In genomic region chr3:87562370-87562769, GRCm38 (mm10) we compare ENCODE assay signal across 8 mouse cellular contexts. TPM values are rescaled to one million over a fixed set of nuclear protein-coding genes. Genes with fewer than 3 reads are reported as not detected.
A peak's percentile ranks its signal among the peaks of the same experiment; 100 is the strongest.
DNase-seq lines count a peak whose midpoint lies in the region; ATAC-seq lines count a peak whose summit lies in the region.

No protein-coding gene starts in this region.

- intact Hi-C loops in heart, postnatal 25 days (cut with DNase I), result loop anchor here (1.0 to 5.0 kb wide), 5 partner anchors 35 to 320 kb away; partner anchors contain the start of gene Etv3

- 6% methylated on average over 6 of the region's 6 CpGs for WGBS in forebrain, embryonic 11.5 days
- WGBS in forebrain, embryonic 13.5 days, result 5% methylated on average over 6 of the region's 6 CpGs

- H3K27me3 ChIP-seq in forebrain, embryonic 11.5 days (ENCODE audit: control insufficient read depth, insufficient read depth, low read length), result no peaks in the 10 kb centered on the region
- no peaks in the 10 kb centered on the region for H3K27me3 ChIP-seq in forebrain, embryonic 13.5 days

- H3K27ac ChIP-seq in forebrain, embryonic 11.5 days (ENCODE audit: low read depth, low read length), result no peak overlapping the region
- H3K27ac ChIP-seq in forebrain, embryonic 13.5 days, result no peak overlapping the region

- H3K9ac ChIP-seq in forebrain, embryonic 11.5 days (ENCODE audit: low read length), result no peak overlapping the region
- no peak overlapping the region for H3K9ac ChIP-seq in forebrain, embryonic 13.5 days

- DNase-seq in forebrain, embryonic 11.5 days (ENCODE audit: low spot score), result peak; percentile 91
- DNase-seq in adrenal gland, postnatal 14 days, result peak; percentile 87
- peak; percentile 82 for DNase-seq in embryo, embryonic 9.5 days (ENCODE audit: extremely low spot score)
- DNase-seq in heart, postnatal 25 days (ENCODE audit: low spot score), result peak; percentile 53
- DNase-seq in layer of hippocampus, postnatal 36 days, result peak; percentile 84 to 87
- peak; percentile 72 to 76 for DNase-seq in spleen, postnatal 36 days (ENCODE audit: low spot score in 2 of 2)

- no peak for ATAC-seq in forebrain, embryonic 11.5 days (replicated peaks; ENCODE audit: low FRiP score)
- ATAC-seq in forebrain, embryonic 13.5 days, result no peak
- ATAC-seq in megakaryocyte-erythroid progenitor cell, adult 5-6 weeks (replicated peaks; ENCODE audit: low FRiP score, low TSS enrichment, poor library complexity, severe bottlenecking), result peak; percentile 80

- no peaks in the 10 kb centered on the region for H3K4me1 ChIP-seq in forebrain, embryonic 11.5 days (replicated peaks; ENCODE audit: control insufficient read depth, insufficient read depth, low read length)
- H3K4me1 ChIP-seq in forebrain, embryonic 13.5 days, result peaks cover 16% of the 10 kb centered on the region

- H3K36me3 ChIP-seq in forebrain, embryonic 11.5 days (ENCODE audit: control insufficient read depth, insufficient read depth, low read length), result no peaks in the 10 kb centered on the region
- no peaks in the 10 kb centered on the region for H3K36me3 ChIP-seq in forebrain, embryonic 13.5 days (ENCODE audit: poor library complexity, severe bottlenecking)

- H3K9me3 ChIP-seq in forebrain, embryonic 11.5 days (ENCODE audit: control insufficient read depth, low read length), result no peaks in the 10 kb centered on the region
- H3K9me3 ChIP-seq in forebrain, embryonic 13.5 days (replicated peaks), result no peaks in the 10 kb centered on the region

- no peak overlapping the region for H3K4me3 ChIP-seq in forebrain, embryonic 11.5 days (ENCODE audit: low read depth, low read length)
- H3K4me3 ChIP-seq in forebrain, embryonic 13.5 days, result no peak overlapping the region

- H3K4me2 ChIP-seq in forebrain, embryonic 11.5 days (ENCODE audit: low read depth, low read length, severe bottlenecking), result no peak overlapping the region
- no peak overlapping the region for H3K4me2 ChIP-seq in forebrain, embryonic 13.5 days

RNA-seq across cellular contexts. Expression of gene Etv3, which starts 37.2 kb away (rescaled TPM):
- 9.1 and 10.6 TPM in 2 replicates for polyA plus RNA-seq in forebrain, embryonic 11.5 days (2014; fragmentation: Nextera tagmentation; extraction: Ambion mirVana)
- polyA plus RNA-seq in forebrain, embryonic 13.5 days (2015; fragmentation: Nextera tagmentation; extraction: Ambion mirVana), result 10.6 and 11.8 TPM in 2 replicates
- 23.4 and 26.2 TPM in 2 replicates for total RNA-seq in adrenal gland, postnatal 14 days (2021)
- 10 to 100 TPM; 17.7 to 18.3 TPM for total RNA-seq in heart, postnatal 25 days (2021)
- 10 to 100 TPM; 23.2 TPM for total RNA-seq in layer of hippocampus, postnatal 36 days (2021)
- total RNA-seq in megakaryocyte-erythroid progenitor cell, adult 5-6 weeks (2014; fragmentation: Nextera tagmentation), result 8.6 and 11.5 TPM in 2 replicates
- total RNA-seq in megakaryocyte-erythroid progenitor cell, adult 5-6 weeks (2017), result 6.2 and 8.0 TPM in 2 replicates

RNA-seq across cellular contexts. Expression of gene Arhgef11, which starts 55.0 kb away (rescaled TPM):
- polyA plus RNA-seq in forebrain, embryonic 11.5 days (2014; fragmentation: Nextera tagmentation; extraction: Ambion mirVana), result 17.3 and 20.1 TPM in 2 replicates
- polyA plus RNA-seq in forebrain, embryonic 13.5 days (2015; fragmentation: Nextera tagmentation; extraction: Ambion mirVana), result 18.2 and 20.4 TPM in 2 replicates
- 37.8 and 40.1 TPM in 2 replicates for total RNA-seq in adrenal gland, postnatal 14 days (2021)
- total RNA-seq in heart, postnatal 25 days (2021), result 10 to 100 TPM; 19.4 to 19.9 TPM
- 10 to 100 TPM; 60.5 to 62.4 TPM for total RNA-seq in layer of hippocampus, postnatal 36 days (2021)
- total RNA-seq in megakaryocyte-erythroid progenitor cell, adult 5-6 weeks (2014; fragmentation: Nextera tagmentation), result 4.7 and 5.3 TPM in 2 replicates
- 1.9 and 2.1 TPM in 2 replicates for total RNA-seq in megakaryocyte-erythroid progenitor cell, adult 5-6 weeks (2017)
